Mouse (Mus musculus) heart, adult 2 months (tissue): ENCODE data around the gene Brs3.

Source experiments
- CTCF ChIP-seq: fragments of 200-600 bp; IDR thresholded peaks from 2 replicates; pipeline ENCODE4 v1.8.1; 2022; ENCODE audit warnings: antibody characterized with exemption, mild to moderate bottlenecking, moderate library complexity
- EP300 ChIP-seq: fragments of 200-500 bp; IDR thresholded peaks from 2 replicates; pipeline ENCODE4 v1.6.1; 2011; ENCODE audit warnings: low read depth, low read length, control low read depth; ENCODE audit not compliant: insufficient read depth
- POLR2A ChIP-seq: fragments of 200-500 bp; IDR thresholded peaks from 2 replicates; pipeline ENCODE4 v1.6.1; 2011; ENCODE audit warnings: mild to moderate bottlenecking, low read depth, low read length, control low read depth; ENCODE audit not compliant: insufficient read depth

DNA sequence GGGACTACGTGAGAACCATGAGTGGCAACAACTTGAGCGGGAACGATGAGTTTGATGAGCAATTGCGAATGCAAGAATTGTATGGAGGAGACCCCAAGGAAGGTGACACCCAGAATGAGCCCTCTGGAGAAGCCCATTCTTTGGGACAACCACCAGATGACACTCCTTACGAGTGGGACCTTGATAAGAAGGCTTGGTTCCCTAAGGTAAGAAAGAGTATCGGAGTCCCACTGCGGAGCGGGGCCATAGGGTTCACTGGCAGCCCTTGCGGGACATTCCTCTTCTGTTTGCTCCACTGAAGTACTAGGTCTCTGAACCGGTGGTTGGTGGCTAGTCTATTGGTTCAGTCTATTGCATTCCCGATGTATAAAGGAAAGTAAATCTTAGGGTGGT is 11.1 kb downstream of the Brs3 start:
- TF ChIP-seq POLR2A (no peak), CTCF (no peak), EP300 (no peak)
